Mouse (Mus musculus): Measurements from ENCODE around the gene Kank1.
"Not testable (repeated sequence)": the region's sequence is repeated elsewhere in the genome, so short reads cannot be mapped to it uniquely, and the experiment has no call there.

Kank1 gene

DNA sequence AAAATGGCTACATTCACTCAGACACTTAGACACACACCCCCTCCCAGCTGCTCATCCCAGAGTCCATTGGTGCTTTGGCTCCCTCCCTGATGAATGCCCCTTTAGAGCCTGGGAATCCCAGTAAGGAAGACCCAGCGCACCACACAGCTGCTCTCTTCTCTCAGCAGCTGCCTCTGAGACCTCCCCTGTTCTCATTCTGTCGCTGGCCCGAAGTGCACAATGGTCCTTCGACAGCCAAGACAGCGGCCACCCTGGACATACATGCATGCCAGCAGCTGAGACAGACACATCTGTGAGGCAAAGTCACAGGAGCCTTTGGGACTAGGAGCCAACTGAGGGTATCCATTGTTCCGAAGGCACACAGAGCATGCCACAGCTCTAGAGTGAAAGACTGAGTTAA is 203.0 kb downstream of the Kank1 start:
- DNase-seq (ENCODE audit: low spot score in 2 of 2), result peak; percentile 30 to 64

DNA sequence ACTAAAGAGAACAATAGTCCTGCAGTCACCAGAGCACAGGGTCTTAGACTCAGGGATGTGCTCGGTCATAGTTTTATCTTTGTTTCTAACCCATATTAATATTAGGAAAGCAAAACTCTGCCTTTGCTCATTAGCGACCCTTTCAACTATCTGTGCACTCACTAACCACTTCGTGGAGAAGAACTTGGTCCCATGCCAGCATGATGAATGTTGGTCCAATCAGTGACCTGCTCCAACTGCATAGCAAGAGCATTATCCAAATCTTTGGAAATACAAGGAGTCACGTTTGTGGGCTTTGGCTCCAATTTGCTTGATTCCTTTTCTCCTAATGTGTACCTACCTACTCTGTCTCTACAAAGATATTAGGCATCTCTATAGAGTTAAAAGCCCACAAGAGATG is 204.0 kb downstream of the Kank1 start:
- DNase-seq (ENCODE audit: low spot score in 2 of 2), result no peak

DNA sequence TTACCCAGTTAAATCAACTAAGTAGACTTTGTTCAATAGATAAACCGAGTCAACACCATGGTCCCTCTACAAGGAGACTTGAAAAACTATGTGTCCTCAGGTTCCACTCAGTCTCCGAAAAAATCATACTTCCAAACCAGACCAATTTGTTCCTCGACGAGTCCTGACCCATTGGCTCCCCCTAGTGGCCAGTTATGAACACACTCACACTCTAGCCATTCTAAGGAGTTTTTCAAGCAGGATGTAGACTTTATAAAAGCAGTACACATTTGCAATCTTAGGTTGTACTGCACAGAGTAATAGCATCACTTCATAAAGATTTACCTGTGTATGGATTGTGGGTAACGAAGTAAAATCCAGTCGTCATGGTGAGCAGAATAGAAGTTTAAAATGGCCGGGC is 208.3 kb downstream of the Kank1 start:
- peak; percentile 40 to 63 for DNase-seq (ENCODE audit: low spot score in 2 of 2)

DNA sequence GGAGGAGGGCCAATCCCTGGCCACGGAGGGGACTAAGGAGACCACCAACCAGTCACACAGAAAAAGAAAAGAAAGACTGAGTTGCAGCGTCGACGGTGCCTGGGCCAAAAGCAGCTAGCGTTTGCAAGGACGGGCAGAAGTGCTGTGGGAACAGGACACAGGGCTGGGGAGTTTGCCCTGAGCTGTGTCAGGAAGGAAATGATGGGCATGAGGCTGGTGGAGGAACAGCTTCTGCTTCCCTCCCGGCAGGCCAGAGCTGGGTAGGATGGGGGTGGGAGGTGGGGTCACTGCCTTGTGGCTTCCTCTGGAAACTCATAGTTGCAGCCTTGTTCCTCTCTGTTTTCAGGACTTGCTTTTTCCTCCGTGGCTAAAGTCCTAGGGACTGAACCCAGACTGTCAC is 209.1 kb downstream of the Kank1 start:
- no peak for DNase-seq (ENCODE audit: low spot score in 2 of 2)

DNA sequence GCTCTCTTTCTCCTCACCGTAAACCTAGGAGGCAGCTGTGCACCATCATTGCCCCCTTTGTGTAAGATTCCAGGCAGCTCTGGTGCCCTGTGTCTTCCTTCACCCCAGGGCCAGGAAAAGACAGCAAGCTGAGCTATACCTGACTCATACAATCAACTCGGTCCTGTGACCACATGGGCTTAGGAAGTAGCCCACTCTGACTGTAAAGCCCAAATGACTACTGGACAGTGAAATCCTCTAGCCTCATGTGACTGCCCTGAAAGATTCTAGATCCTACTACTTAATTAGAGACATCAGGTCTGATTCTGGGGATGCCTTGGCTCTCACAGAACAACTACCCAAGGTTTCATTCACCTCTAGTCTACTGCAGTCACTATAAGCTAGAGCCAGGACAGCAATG is 209.9 kb downstream of the Kank1 start:
- no peak for DNase-seq (ENCODE audit: low spot score in 2 of 2)

DNA sequence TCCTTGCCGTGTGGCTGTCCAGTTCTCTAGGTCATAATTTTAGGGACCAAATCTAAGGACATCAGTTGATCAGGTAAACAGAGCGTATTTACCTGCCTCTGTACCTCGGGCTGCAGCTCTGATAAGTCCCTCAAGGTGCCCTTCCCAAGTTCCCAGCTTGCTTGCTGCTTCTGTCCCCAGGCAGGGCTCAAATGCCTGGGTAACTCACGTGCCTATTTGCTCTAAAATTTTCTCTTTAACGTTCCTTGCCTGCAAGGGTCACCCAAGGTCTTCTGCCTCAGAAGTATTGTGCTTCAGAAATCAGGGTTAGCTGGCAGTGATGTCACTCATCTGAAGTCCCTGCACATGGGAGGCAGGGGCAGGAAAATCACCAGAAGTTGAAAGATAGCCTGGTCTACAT is 210.6 kb downstream of the Kank1 start:
- no peak for DNase-seq (ENCODE audit: low spot score in 2 of 2)

DNA sequence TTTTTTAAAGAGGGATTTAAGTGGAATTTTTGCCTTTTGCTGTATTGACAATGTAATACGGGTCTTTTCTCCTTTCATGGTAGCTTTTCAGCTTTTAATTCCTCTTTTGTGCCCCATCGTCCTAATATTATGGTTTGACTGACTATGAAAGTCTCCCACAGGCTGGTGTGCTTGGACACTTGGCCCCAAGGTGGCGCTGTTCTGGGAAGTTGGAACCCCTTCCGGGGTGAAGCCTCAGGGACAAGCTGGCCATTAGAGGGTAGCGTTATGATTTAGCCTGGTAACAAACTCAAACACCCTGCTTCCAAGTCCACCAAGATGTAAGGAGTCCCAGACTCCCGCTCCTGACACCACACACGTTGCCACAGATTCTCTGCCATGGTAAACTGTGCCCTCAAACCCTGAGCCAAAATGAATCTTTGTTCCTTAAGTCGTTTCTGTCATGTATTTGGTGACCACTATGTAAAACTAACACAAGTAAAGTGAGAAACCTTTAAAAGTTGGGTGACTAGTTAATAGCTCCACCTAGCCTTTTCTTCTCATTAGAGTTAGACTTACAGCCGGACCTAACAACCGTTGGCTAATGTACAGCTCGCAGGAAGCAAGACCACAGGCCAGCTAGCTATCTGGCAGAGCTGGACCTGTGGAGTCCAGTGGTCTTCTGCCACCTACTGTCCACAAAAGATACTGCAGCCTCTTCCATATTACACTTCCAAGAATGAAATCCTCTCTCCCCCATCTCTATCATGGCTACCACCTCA is 214.3 kb downstream of the Kank1 start:
- DNase-seq (ENCODE audit: low spot score in 2 of 2), result peak in 1 of 2 experiments; percentile 35

DNA sequence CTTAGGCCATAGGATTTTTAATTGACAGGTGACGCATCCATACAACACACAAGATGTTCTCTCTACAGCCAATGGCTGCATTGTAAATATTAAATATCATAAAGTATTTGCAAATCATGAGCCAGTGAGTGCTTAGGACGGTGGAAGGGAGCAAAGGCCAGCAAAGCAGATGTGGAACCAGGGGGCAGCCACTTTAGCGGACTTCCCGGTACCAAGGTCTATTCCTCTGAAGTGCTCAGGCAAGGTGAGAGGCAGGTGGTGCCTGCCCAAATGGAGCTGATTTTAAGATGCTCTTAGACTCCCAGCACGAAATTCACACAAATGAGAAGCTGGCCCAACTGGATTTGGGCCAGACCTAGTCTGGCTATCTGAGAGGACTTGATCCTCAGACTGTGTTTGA is 216.4 kb downstream of the Kank1 start:
- DNase-seq (ENCODE audit: low spot score in 2 of 2), result no peak

DNA sequence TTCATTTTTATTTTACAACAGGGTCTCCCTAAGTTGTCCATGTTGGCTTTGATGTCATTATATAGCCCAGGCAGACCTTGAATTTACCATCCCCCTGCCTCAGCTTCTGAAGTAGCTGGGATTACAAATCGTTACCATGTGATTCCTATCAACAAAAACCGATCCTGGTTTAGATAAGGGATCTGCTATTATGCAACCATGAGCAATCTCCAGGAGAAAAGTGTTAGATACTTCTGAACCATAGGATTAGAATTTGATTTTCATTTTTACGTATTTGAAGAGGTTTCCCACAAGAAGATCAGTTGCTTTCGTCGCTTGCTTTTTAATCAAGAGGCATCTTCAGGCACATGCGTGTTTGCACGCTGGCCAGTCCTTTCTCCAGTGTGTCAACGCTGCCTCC is 224.0 kb downstream of the Kank1 start:
- DNase-seq (ENCODE audit: low spot score in 2 of 2), result no peak

DNA sequence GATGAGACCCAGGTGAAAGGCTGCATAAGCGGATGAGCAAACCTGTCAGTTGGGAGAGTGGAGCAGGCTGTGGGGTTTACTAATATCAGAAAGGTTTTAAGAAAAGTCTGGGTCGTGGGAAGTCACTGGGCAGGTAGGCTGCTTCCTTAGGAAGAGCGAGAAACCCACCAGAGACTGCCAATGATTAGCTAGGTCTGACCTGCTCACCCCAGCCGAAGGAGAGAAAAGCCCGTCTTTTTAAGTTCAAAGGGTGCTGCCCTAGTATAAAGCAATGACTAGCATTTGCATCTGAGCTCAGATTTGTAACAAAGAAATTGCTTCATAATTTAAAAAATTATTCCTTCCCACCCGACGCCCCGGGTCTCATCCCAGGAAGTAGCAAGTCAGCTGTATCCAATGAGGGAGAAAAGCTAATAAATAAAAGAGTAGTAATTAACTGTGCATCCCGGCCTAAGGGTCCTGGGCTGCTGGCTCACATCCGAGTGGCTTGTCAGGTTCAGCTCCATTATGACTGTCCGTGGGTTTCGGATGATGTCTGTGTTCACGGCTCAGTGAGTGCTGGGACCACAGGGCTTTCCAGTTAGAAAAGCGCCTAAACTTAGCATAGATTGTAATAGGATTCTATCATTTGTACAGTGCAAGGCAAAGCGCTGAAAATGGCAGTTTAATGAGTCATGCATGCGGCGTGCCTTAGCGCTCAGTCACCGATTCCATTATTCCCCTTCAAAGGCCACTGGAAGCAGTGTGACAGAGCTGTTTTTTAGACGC is 225.0 kb downstream of the Kank1 start:
- no peak for DNase-seq (ENCODE audit: low spot score in 2 of 2)

DNA sequence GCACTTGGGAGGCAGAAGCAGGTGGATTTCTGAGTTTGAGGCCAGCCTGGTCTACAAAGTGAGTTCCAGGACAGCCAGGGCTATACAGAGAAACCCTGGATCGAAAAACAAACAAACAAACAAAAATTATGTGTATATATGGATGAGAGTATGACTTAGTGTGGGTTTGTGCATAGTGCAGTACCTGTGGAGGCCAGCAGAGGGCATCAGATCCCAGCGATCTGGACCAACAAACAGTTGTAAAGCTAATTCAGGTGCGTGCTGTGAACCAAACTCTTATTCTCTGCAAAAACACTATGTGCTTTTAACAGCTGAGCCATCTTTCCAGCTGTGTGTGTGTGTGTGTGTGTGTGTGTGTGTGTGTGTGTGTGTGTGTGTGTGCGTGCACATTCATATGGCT is 239.0 kb downstream of the Kank1 start:
- not testable (repeated sequence) for DNase-seq (ENCODE audit: low spot score in 2 of 2)

DNA sequence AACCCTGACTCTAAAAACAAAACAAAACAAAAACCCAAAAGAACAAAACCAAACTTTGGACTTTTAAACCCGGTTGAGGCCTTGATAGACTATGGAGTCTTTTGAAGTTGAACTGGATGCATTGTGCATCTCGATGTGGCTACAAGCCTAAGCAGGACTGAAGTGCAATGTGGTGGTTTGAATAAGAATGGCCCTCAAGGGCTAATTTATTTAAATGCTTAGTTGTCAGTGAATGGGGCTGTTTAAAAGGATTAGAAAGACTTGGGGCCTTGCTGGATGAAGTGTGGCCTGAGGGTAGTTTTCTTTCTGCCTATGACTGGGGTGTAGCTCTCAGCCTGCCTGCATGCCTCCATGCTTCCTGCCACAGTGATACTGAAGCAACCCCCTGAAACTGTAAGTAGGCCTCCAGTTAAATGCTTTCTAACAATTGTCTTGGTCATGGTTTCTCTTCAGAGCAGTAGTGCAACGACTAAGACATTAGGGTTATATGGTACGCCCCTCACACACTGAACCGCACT is 242.4 kb downstream of the Kank1 start:
- no peak for DNase-seq (ENCODE audit: low spot score in 2 of 2)

DNA sequence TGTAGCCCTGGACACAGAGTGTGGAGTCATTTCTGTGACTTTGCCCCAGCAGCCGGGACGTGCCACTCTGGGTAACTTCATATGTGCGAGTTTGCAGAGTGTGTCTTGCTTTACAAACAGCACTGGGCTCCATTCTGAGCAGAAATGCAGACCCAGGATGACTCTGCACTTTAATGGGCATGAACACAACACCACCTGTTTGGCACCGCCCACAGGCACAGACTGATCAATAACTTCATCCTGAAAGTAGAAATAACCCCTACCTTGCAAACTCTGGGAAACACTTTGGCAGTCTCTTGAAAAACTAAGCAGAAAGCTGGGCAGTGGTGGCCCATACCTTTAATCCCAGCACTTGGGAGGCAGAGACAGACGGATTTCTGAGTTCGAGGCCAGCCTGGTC is 244.0 kb downstream of the Kank1 start:
- DNase-seq (ENCODE audit: low spot score in 2 of 2), result no peak
